Mouse (Mus musculus) liver, adult 2 months (tissue): ENCODE data around the gene C130074G19Rik.

Source experiments
- CTCF ChIP-seq: fragments of 200-500 bp; IDR thresholded peaks from 2 replicates; pipeline ENCODE4 v1.5.1; 2011; ENCODE audit warnings: low read depth, low read length, control low read depth
- POLR2A ChIP-seq: fragments of 200-500 bp; IDR thresholded peaks from 2 replicates; pipeline ENCODE4 v1.6.1; 2011; ENCODE audit warnings: low read length, control low read depth; ENCODE audit not compliant: insufficient read depth; ENCODE audit errors: extremely low read depth

GRCm38 (mm10) chr1:184878860-184879259, 4.2 kb downstream of the C130074G19Rik start:
- TF ChIP-seq POLR2A = no peak
- no peak for TF ChIP-seq CTCF
